Mouse (Mus musculus) CD4-positive helper T cell, adult 2 months (primary cell): ENCODE measurements around the gene Gm9780.
"Not testable (repeated sequence)": the region's sequence is repeated elsewhere in the genome, so short reads cannot be mapped to it uniquely, and the experiment has no call there.

Source experiments
- DNase-seq: peaks from one replicate; pipeline ENCODE4 v3.0.0-alpha.2; 2012; ENCODE audit warnings: low read depth, missing footprints, low spot score

Gene Gm9780

DNA sequence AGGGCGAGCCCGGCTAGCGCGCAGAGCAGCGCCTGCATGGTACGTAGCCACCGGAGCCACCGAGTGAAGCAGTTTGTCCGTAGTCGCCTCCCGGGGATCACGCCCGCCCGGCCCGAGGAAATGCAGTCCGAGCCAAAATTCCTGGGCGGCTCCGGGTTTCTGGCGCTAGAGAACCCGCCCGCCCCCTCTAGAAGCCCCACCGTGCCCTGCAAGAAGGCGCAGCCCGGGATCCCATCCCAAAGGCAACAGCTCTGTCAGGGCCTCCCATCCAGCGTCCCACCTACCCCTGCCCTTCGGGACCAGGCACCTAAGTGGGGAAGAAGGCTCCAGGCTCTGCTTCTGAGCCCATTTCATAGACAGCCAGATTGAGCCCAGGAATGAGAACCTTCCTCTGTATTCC is at the start of gene Gm9780:
Gene Gm9780 (minus strand): TSS at position 101 of the 400 bp plus-strand sequence.
- DNase-seq, result not testable (repeated sequence)

DNA sequence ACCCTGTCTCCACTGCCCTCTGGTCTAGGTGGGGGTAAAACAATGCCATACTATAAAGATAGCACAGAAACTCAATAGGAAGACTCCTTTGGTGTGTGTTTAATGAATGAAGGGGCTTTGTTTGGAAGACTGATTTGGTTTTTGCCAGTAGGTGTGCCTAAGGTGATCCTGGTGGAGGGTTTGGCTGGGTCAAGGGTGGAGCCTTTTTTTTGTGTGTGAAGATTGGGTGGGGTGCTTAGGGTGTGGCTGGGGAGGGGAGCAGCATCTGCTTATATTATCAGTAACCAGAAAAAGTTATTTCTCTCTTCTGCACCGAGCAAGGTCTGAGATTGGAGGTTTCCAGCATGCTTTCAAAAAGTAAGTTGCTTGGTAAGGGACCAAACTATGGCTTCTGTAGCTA is 39.5 kb upstream of the Gm9780 start, which contains the start of gene Cphx3:
Gene Cphx3 (plus strand): TSS at position 301 of the 400 bp plus-strand sequence.
- DNase-seq, result not testable (repeated sequence)

DNA sequence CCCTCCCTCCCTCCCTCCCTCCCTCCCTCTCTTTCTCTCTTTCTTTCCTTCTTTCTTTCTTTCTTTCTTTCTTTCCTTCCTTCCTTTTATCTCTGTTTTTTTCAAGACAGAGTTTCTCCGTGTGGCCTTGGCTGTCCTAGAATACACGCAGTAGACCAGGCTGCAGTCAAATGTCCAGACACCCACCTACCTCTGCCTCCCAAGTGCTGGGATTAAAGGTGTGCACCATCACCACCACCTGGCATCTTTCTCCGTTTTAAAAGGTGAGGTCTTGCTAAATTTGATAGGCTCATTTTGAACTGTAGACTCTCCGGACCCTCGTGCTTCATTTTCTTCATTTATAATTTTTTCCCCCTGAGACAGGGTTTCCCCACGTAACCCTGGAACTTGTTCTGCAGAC is 38.7 kb upstream of the Gm9780 start, which contains the start of gene Cphx2:
Gene Cphx2 (plus strand): TSS at position 301 of the 400 bp plus-strand sequence.
- not testable (repeated sequence) for DNase-seq

DNA sequence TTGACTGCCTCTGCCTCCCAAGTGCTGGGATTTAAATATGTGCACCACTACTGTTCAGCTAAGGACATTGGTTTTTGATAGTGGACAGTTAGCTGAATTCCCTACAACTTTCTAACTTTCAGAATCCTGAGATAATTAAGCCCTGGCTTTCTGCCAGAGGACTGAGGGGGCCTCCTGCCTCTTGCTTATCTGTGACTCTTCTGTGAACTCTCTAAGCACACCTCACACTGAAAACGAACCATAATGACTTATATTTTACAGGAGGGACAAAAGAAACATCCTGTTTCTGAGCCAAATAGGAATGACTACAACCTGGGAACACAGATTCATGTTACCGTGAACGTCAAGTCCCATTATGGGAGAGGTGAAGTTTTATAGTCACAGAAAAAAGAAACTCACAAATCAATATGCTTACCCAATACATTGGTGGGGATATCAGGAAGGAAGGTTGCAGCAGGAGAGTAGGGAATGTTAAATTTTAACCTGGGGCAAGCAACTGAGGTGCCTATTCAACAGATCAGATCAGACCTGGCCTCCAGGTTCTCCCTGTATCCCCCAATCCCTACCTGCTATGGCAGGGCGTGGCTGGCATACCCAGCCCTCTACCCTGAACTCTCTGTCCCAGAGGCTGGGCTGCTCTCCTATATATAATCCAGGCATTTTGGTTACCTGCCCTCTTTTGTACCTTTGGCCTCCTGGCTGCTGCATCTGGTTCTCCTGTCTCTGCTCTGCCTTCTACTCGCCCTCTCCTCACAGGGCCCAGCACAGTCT is 34.3 kb upstream of the Gm9780 start:
- not testable (repeated sequence) for DNase-seq

DNA sequence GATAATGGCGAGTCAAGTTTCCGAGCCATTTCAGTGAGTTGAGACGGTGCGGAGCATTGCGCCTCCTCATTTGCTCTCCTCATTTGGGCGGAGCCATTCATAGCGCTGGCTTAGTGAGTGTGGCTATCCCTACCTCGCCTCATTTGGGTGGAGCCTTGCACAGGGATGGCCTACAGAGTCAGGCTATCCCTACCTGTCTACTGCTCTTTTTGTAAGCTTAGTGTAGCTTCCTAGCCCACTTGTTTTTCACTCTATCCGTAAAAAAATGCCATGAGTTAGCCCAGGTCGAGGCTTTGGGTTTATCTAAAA is 24.8 kb upstream of the Gm9780 start, which contains the start of gene Tmem254c:
Gene Tmem254c (minus strand): TSS at position 31 of the 309 bp plus-strand sequence.
- not testable (repeated sequence) for DNase-seq

DNA sequence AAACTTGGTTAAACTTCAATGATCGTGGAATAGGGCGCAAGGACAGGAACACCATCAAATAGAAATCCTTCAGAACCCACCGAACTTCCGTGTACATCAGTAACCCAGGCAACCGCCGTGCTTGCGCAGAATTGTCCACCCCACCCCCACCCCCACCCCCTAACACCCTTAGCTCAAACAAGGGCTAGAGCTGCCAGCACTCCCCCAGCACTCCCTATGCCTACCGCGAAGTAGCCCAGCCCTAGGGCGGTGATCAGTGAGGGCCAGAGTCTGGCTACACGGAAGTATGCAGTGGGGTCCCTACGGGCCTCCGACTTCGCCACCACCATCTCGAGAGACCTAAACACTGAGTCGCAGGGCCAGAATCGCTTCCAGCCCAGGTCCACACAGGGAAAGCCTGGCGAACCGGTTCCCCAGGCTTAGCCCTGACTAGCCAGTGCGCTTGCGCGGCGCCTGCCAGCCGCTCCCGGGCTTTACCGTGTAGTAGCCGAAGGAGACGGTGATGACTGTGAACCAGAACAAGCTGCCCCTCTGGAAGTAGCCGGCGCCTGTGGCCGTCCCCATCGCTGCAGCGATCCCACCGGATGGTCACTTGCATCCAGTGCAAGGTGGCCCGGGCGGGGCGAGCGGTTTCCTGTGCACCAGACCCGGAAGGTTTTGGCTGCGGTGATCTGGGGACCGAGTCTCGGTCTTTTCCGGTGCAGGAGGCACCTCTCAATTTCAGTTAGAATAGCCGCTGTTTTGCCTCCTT is 24.2 kb upstream of the Gm9780 start:
- DNase-seq, result not testable (repeated sequence)

DNA sequence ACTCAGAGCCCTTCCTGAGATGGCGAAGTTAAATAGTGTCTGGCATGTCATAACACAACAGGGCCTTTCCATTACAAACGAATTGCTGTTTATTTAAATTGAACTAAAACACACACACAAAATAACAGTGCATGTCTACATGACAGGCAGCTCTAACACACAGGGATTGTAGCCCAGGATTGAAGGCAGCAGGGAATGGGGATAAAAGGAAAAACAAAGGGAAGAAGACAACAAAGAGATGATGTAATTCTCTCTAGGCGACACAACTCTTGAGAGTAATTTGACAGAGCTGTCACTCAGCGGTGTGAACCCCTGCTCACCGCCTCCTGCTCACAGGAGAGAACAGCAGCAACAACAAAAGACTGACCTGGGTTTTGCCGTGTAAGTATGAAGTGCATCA is 16.9 kb upstream of the Gm9780 start:
- not testable (repeated sequence) for DNase-seq

DNA sequence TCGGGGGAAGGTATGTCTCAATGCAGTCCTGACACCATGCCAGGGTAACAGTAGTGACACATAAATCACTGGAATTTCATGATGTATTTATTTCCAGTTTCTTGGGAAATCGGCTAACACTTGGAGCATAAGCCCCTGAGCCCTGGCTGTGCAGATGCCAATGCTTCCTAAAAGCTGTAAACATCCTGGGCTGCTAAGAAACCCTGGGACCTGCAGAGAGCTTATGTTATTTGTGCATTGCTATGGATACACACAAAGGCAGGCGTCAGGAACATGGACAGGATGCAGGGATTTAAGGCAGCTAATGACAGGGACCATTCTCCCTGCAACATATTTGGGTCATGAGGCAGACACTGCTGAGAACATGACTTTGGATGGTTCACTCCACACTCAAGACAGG is 15.7 kb upstream of the Gm9780 start:
- not testable (repeated sequence) for DNase-seq

DNA sequence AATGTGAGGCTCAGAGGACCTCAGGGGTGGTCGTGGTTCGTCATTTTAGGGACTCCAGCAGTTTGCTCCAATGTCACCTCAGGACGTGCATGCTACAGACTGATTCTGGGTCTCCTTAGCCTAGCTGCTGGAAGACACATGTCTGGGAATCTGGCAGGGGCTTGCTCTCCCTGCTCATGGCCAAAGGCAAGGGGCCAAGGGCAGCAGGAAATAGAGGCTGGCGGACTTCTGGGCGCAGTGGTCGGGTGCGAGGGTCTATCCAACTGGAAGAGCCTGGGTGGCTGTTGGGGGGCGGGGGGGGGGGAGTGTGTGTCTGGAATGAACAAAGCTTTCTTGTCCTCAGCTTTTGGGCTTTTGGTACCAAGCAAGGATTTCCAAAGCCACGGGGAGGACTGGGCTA is 6.3 kb upstream of the Gm9780 start:
- DNase-seq, result not testable (repeated sequence)

DNA sequence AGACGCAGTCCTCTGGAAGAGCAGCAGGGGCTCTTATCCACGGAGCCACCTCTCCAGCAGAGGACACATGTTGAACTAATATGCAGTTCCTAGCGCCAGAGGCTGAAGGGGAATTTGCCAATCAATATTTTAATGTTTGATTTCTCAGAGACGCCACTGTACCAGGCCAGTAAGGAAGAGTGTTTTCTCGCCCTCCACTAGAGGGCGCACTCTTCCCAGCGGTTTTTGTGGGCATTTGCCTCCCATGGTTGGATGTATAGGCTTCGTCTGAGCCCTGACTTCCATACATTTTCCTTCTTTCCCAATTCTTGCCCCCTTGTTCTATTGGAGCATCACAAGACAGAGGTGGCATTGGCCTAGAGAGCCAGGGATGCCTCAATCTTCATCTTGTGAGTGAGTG is 4.5 kb upstream of the Gm9780 start:
- DNase-seq, result not testable (repeated sequence)

DNA sequence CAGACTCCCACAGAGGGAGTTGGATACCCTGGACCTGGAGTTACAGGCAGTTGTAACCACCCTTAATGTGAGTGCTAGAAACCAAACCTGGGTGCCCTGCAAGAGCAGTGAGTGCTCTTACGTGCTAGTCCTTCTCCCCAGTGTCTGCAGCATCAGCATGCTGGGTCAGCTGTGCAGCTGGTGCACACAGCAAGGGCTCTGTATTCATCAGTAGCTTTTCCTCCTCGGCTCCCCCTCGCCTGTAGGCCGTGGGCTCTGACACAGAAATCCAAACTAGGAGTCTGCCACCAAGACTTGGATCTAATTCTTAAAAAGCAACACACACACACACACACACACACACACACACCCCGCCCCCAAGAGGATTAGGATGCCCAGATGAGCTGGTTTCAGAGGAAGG is 2.5 kb upstream of the Gm9780 start:
- not testable (repeated sequence) for DNase-seq

DNA sequence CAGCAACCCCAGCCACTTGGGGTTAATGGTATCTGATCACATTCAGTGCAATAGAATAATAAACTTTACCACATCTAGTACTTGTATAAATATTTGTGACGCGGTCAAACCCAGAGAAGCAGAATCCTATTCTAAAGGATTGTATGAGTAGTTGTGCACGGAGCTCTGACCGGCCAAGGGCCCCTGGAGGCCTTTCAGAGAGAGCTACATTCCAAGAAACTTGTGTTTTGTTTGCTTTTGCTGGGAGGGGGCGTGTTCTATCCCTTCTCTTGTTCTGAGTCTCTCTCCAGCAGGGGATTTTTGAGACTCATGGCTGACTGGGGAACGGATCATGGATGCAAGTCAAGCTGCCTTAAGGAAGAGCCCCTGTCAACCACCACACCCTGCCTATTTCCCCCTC is 7.1 kb downstream of the Gm9780 start:
- not testable (repeated sequence) for DNase-seq

DNA sequence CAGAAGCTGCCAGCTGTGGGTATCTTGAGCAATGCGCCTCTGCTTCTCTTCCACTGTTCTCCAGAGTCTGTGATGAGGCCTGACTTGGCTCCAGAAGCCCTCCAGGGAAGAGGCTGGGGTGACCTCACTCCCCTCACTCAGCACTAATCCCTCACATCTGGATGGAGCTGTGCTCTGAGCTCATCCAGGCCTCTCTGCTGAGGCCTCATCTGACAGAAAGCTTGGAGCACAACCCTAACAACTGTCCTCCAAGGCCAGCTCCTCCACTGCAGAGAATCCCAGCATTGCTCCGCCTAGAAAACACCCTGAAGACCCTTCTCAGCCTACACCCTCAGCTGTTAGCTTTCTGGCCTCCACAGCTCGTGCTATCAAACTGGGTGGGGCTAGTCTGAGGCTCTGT is 8.1 kb downstream of the Gm9780 start:
- DNase-seq, result not testable (repeated sequence)

DNA sequence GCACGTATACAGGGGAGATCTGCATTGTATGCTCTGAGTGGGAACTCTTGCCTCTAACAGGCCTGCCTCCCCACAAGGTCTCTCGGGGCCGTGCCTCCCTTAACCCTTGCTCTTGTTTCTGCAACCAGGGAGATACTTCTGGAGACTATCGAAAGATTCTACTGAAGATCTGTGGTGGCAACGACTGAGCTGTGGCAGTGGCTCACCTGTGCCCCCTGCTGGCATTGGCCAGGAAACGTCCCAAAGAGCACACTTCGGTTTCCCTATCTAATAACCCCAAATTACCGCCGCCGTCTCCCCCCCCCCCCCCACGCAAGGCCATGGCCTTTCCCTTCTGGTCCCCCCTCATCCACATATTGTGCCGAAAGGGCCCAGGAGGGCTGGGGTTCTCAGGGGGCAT is 16.9 kb downstream of the Gm9780 start:
- not testable (repeated sequence) for DNase-seq

DNA sequence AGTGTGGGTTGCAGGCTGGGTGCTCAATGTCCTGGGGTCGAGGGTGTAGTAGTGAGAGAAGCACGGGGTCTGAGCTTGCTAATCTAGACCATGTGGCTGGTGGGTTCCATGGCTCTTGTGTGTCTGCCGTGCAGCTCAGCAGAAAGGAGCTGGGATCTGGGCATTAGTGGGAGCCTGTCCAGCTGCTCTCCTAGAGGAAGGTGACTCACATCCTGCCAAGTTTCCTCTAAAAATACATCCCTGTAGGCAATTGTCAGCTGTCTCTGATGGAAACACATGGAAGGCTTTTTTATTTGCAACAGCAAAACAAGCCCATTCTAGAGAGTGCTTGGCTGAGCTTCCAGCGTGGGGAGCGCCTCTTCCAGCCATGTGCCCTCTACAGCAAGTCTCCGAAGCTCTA is 19.7 kb downstream of the Gm9780 start:
- DNase-seq, result not testable (repeated sequence)

DNA sequence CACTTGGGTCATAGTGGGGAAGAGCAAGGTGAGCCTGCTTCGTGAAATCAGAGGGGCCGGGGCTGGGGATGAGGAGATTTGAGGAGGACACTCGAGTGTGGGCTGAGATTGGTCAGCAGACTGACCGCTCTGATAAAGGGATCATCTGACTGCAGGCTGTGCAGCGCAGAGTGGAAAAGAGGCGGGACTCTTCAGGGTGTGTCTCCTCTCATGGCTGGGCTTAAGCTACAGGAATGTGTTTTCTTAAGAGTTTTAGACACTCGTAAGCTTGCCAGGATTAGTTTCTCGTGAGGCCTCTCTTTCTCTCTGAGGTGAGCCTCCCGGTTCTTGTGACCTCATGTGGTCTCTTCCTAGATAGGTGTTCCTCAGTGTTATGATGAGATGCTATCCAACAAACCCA is 21.0 kb downstream of the Gm9780 start:
- not testable (repeated sequence) for DNase-seq

DNA sequence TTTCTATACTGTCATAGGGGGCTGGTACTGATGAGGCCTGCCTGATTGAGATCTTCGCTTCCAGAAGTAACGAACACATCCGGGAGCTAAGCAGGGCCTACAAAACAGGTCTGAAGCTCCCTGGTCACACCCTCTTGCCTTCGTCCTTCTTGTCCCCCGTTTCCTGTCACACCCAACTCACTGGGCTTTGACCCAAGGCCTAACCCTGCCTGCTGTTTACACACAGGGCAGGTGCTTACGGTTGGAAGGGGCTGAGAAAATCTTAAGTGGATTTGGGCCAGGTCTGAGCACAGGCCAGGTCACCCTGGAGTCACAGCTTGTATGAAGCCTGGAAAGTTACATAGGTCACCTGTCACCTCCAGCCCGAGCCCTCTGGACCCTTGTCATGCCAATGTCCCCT is 26.1 kb downstream of the Gm9780 start:
- not testable (repeated sequence) for DNase-seq

DNA sequence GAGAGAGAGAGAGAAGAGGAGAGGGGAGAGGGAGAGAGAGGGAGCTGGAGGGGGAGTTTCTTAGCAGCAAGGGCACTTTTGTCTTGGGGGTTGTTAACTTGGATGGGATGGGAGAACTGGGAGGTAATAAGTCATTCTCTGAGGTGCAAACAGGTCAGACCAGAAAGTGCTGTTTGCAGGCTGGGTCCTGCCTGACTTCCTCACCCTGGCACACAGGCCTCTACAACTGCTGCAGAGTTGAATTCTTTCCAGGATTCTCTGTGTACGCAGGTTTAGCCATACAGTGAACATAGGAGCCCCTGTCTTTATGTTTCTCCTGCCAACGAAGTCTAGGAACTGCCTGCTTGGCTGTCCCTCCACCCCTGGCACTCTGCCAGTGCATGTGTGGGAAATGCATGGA is 35.0 kb downstream of the Gm9780 start:
- DNase-seq, result not testable (repeated sequence)

DNA sequence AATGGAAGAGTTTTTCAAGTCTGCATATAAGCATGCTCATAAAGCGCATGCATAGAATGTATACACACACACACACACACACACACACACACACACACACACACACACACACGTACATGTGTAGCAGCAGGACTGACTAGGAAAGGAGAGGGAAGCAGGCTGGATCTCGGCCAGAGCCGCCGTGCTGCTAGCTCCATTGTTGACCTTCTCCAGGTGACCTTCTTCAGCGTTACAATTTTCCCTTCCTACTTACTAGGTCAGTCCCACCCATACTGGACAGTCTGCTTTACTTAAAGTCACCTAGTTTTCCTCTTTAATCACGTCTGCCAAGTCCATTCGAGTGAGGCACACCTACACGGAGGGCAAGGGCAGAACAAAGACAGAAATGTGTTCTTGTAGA is 60.6 kb downstream of the Gm9780 start:
- DNase-seq, result not testable (repeated sequence)

DNA sequence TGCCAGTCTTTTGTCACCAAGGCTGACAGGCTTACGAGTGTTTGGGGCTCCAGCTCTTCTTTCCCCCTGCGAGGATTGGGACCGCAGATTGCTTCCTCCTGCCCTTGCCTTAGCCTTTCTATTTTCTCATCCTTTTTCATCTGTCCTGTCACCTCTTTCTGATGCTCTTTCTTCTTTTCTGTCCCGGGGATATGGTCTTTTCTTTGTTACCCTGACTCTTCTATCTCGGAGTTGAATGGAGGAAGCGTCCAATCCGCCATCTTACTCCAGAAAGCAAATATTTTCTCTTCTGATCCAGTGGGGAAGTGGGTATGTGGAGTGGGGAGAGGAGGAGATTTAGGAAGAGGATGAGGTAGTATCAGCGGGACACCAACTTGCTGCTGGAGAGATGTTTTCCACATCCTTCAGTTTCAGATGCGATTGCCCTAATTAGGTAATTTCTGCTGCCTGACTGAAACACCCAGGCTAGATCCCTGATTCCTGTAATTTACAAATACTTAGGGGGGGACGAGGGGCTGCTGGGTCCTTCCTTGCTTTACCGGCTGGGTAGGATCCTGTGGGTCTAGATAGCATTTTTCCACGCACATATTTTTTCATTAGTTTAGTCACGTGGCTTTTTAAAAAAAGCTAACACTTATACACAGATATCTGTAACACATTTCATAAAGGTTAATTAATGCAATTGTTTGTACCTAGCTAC is 63.1 kb downstream of the Gm9780 start:
- DNase-seq, result not testable (repeated sequence)

DNA sequence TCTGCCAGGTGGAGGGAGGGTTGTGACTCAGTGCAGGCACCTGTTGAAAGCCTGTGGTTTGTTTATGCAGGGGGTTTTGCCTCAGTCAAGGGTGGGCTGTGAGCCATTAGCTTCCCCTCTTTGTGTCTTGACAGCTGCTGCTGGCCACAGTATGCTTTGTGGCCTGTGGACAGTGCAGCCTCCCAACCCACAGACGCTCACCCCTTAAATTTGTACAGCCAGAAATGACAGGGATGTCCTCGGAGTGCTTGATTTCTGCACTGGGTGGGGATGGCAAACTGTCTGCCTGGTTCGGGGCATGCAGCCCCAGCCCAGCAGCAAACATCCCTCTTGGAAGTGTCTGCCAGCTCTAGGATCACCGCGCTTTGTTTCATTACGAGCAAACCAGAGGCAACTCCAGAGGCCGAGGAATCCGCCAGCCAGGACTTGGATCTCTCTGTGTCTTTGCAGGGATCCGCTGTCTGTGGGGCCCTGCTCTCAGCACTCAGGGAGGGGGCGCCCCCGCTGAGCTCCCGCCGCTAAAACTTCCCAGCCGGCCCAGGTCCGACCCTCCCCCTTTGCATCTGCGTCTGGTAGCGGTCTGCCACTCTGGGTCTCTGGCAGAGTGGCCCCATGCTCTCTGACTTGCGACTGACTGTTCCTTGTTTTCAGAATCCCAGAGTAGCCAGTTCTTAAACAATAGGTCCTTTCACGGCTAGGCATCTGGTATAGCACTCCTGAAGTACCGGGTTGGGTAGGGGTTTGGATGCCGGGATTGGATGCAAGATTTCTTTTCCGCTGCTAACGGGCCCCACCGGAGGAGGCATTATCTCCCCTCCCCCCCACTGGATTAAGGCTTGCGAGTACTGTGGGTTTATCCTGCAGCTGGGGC is 63.9 kb downstream of the Gm9780 start, which contains the start of gene Duxbl1:
Gene Duxbl1 (plus strand): TSS at position 207 of the 871 bp plus-strand sequence.
- DNase-seq, result not testable (repeated sequence)
